Mouse (Mus musculus) adrenal gland, adult 2 months (tissue): ENCODE measurements around the gene 2010111I01Rik. TPM values are rescaled to one million over a fixed set of nuclear protein-coding genes. Genes with fewer than 3 reads are reported as not detected.
"Not testable (repeated sequence)": the region's sequence is repeated elsewhere in the genome, so short reads cannot be mapped to it uniquely, and the experiment has no call there.

Experiments used
- DNase-seq: peaks from one replicate; pipeline ENCODE4 v3.0.0; 2021
- microRNA-seq, 2 experiments: library from miRNA; unstranded; fragments of <30 nt; microRNA quantifications; one replicate each; pipeline ENCODE4 v1.2.0; 2021
- polyA plus RNA-seq: library from polyadenylated mRNA; depleted of rRNA; stranded (reverse); fragments of >200 nt; gene quantifications from 2 replicates; pipeline ENCODE4 v1.2.3, GENCODE M21; 2012; rRNA removed
- total RNA-seq, 2 experiments: library from RNA; stranded (reverse); gene quantifications; 2 replicates each; pipeline ENCODE4 v1.2.3; 2021

The 2010111I01Rik gene
- total and polyA plus RNA-seq, 3 experiments = 39.9 to 99.2 (median 62.1) TPM

- DNase-seq = no peak
These were observed 382.9 kb downstream of the 2010111I01Rik start for GRCm38 (mm10) chr13:63347639-63348038.

- no peak for DNase-seq
These were observed 385.4 kb downstream of the 2010111I01Rik start for GRCm38 (mm10) chr13:63350076-63350475.

- DNase-seq = not testable (repeated sequence)
These were observed 388.6 kb downstream of the 2010111I01Rik start for GRCm38 (mm10) chr13:63353312-63353711.

GRCm38 (mm10) chr13:63356101-63356500, 391.4 kb downstream of the 2010111I01Rik start:
- no peak for DNase-seq

- peak; percentile 64 for DNase-seq
These were observed 391.9 kb downstream of the 2010111I01Rik start for GRCm38 (mm10) chr13:63356558-63356957.

GRCm38 (mm10) chr13:63359393-63359792, 394.7 kb downstream of the 2010111I01Rik start:
- no peak for DNase-seq

- no peak for DNase-seq
These were observed 395.6 kb downstream of the 2010111I01Rik start for GRCm38 (mm10) chr13:63360111-63360885.

GRCm38 (mm10) chr13:63361755-63362154, 397.1 kb downstream of the 2010111I01Rik start:
- DNase-seq = no peak

- no peak for DNase-seq
These were observed 408.9 kb downstream of the 2010111I01Rik start for GRCm38 (mm10) chr13:63373460-63374166.

Small RNAs within 50 kb of the gene (microRNA-seq; reads per million reads assigned to microRNA genes)
- gene Mir23b = 38,942 to 42,933 reads per million in 2 experiments
- 0 reads per million in 2 experiments for gene Mir24-1
- gene Mir27b = 3,142 to 6,912 reads per million in 2 experiments
- gene Mir3074-1 = 0 reads per million in 2 experiments

Other genes with a start within 250 kb of the 2010111I01Rik start
- 1 to 10 TPM; 3.1 to 5.4 TPM for gene Platr25, start 204.2 kb upstream of the 2010111I01Rik start, total RNA-seq
- 0.12 and 0.24 TPM in 2 replicates for gene Platr25, start 204.2 kb upstream of the 2010111I01Rik start, polyA plus RNA-seq
- gene Gm5141, start 179.1 kb upstream of the 2010111I01Rik start, total RNA-seq = 1 to 10 TPM; 1.1 to 1.4 TPM
- 0.02 TPM in 1 of 2 replicates, not detected in the other for gene Gm5141, start 179.1 kb upstream of the 2010111I01Rik start, polyA plus RNA-seq
- gene Fbp2, start 106.5 kb upstream of the 2010111I01Rik start, total RNA-seq = 1 to 10 TPM; 2.5 to 2.8 TPM
- gene Fbp2, start 106.5 kb upstream of the 2010111I01Rik start, polyA plus RNA-seq = 0.28 and 0.49 TPM in 2 replicates
- gene Fbp1, start 76.6 kb upstream of the 2010111I01Rik start, total RNA-seq = 1 to 10 TPM in 1 of 2 experiments, under 1 TPM in 1; 0.83 to 3.8 TPM
- 0.27 and 0.86 TPM in 2 replicates for gene Fbp1, start 76.6 kb upstream of the 2010111I01Rik start, polyA plus RNA-seq